Mouse (Mus musculus): ENCODE results near the gene Fam71e2. TPM values are rescaled to one million over a fixed set of nuclear protein-coding genes. Genes with fewer than 3 reads are reported as not detected.

The Fam71e2 gene
- total RNA-seq, 2 experiments from 2014 or later, result not detected

DNA sequence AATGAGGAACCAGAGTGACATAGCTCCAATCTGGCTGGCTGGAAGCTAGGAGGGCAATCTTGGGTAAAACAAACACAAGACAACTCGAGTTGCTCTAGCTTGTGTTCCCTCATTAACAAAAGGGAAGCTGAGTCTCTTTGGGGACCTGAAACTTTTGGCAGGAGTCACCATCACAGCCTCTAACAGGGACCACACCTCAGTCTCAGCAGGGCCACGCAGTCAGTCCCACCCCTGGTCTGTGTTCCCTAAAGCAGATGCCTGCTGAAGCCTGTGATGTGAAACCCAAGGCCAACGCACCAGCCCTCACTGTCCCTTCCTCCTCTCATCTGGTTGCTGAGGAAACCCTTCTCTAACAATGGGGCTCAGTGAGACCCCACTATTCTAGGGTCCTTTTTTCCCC, 11.0 kb upstream of the Fam71e2 start:
- intact Hi-C loops (cut with DNase I), result no loop called here

DNA sequence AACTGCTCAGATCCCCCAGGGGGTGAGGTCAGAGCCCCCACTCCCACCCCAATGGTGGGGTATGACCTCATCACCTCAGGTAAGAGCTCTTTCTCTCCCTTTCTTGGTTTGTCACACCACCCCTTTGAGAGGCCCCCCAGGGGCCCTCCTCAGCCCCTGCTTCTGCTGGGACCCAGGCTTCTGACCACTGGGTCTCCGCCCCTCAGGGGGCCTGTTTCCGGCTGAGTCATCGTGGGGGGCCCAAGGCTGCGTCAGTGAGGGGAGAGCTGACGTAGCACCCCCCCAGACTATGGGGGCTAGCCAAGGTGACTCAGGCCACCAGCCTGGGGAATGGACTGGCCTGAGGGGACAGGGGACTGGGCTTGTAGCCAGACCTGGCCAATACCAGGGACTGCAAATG, 8.8 kb upstream of the Fam71e2 start:
- DNase-seq, result no peak
- intact Hi-C loops (cut with DNase I), result no loop called here

More for the DNA sequence above, 11.0 kb upstream of the Fam71e2 start:
- no peak for DNase-seq

GRCm38 (mm10) chr7:4777851-4778637, 6.9 kb upstream of the Fam71e2 start:
- DNase-seq, result no peak
- intact Hi-C loops (cut with DNase I), result no loop called here

GRCm38 (mm10) chr7:4776861-4777830, 6.0 kb upstream of the Fam71e2 start:
- DNase-seq, result peak; percentile 76
- intact Hi-C loops (cut with DNase I), result no loop called here

DNA sequence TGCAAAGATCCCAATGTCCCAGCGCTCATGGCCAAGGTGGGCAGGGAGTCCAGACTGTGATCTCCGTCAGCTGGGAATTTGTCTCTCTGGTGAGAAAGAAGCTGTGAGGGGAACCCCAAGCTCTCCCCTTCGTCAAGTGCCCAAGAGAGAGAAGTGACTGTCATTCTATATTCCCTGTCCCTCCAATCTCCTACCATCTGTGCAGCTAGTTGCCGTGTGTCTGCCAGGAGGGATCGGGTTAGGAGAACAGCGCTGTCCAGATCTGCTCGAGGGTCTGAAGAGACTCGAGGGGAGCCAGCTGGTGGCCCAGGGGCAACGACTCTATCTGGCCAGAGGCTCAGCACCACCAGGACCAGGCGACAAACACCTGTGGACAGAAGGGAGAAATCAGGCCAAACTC, 5.0 kb upstream of the Fam71e2 start:
- intact Hi-C loops (cut with DNase I), result no loop called here
- no peak for DNase-seq

DNA sequence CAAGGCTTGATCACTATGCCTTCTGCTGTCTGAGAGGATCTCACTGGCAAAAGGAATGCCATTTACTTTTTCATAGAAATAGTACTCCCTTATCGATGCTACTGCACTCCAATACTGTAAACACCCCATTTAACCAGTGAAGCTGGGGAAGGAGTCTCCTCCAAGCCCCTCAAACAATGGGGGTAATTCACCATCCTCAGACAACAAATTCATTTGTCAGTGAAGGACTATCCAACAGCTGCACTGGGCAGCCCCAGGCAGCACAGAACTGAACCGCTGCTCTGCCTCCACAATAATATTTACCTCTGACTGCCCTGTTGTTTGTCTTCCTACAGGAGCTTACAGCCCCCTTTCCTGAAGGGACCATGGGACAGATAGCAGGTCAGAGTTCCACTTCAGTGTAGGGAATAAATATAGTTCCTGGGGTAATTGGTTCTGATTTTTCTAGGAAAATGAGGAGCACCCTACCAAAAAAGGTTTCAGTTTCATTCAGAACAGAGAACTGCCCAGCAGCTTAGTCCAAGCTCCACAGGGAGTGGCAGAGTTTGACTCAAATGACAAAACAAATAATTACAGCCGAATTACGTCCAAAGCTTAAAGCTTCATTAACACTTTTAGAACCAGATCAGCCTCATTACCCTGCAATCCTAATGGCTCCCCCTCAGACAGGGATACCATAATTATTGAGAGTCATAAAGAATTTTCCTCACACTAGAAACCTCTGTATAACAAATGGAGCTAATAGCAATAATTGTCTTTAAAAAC, 6.0 kb downstream of the Fam71e2 start:
- intact Hi-C loops (cut with DNase I), result no loop called here
- DNase-seq, result no peak

DNA sequence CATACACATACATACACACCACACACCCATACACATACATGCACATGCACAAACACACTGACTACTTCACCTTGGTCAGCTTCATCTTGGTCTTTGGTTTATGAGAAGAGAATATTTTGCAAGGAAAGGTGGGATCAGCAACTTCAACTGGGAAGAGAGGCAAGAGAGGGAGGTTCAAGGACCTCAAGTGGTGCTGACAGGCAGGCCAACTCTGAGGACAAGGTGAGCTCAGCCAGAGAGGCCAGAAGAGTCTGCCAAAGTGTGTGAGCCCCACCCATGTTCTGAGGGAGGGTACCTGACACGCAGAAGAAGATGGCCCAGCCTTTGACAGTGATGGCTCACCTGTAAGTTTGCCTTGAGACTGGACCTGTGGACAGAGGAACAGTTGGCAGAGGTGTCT, 11.4 kb downstream of the Fam71e2 start:
- no peak for DNase-seq
- intact Hi-C loops (cut with DNase I), result no loop called here

DNA sequence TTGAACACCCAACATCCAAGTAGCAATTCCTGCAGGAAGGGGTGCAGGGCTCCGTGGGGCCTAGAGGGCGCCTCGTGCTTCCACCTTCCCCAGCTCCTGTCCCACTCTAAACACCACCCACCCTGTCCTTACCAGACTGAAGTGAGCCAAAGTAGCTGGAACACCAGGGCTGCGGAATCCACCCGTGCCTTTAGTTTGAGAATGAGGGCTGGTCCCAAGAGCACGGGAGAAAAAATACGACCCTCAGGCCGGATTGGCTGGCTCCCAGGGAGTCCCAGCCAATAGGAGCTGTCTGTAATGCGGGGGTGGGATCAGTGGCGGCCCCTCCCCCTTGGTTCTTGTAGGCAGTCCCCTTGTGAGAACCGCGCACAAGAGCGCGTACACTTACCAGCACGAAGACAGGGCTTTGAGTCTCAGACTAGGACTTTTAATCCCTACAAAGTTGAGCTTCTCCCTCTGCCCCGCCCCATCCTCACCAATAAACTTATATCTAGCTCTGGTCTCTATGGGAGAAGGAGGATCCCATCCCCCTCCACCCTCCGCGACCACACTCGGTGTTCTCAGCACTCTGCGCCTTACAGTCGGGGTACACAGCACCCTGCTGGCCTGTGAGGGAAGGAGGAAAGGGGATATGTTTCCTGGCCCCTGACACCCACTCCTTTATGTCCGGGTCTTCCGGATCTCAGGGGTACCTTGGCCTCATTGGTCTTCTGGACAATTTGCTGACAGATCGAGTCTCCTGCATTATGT, 18.1 kb downstream of the Fam71e2 start, which contains the start of gene Cox6b2:
Cox6b2 (minus strand) TSS at position 274 of the 750 bp plus-strand sequence.
- intact Hi-C loops (cut with DNase I), result loop anchor here (5.0 kb wide), 1 partner anchor 34 kb away; the partner anchor contains the start of gene Tmem238
- peak; percentile 89 for DNase-seq

DNA sequence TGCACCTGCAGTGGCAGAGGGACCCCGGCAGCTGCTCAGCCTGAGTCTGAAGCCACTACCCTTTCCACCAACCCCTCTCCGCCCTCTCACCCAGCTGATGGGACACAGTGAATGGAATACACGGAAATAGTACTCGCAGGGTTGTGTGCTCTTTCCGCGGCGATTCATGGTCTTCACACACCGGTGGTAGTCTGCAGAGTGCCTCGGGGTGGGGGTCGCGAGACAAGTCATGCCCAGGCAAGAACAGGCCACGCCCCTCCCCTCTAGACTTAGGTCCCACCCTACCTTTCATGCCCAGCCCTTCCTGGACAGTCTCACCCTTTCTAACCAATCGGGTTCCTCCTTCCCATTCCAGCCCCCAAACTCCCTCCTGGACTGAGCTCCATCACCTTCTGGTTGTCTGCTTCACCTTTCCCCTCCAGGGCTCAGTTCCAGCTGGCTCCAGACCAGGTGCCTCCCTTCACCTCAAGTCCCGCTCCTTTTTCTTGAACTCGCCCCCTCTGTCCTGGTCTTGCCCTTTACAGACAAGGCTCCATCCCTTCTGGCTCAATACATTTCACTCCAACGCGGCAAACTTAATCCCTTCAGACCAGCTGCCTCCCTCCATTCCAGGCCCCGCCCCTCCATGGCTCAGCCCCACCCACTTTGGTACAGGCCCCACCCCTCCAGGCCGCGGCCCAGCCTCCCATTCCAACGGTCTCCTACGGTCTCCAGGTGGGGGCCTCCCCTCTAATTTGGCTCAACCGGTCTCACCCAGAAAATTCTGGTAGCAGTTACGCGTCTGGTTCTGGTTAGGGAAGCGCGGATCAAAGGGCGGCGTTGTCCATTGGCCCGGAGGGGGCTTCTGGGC, 18.9 kb downstream of the Fam71e2 start:
- peak; percentile 47 for DNase-seq
- intact Hi-C loops (cut with DNase I), result loop anchor here (5.0 kb wide), 1 partner anchor 35 kb away; the partner anchor contains the start of gene Tmem238

GRCm38 (mm10) chr7:4749169-4749568, 21.9 kb downstream of the Fam71e2 start:
- intact Hi-C loops (cut with DNase I), result no loop called here

DNA sequence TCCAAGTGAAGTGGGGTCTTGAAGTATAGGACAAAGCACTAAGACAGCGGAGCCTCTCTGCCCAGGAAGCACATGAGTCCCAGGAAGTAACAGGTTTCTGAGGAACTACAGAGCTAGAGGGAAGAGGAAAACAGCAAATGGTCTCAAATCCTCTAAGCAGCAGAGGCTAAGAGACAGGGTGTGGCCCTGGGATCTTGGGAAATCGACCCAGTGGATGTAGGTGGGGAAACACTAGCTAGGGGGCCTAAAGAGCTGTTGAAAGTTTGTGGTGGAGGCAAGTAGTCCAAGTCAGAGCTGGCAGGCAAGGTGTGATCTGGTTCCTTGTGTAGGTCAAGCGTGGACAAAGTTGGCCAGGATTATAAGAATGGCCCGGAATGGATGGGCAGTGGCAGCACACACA, 22.8 kb downstream of the Fam71e2 start:
- no peak for DNase-seq
- intact Hi-C loops (cut with DNase I), result no loop called here

More at GRCm38 (mm10) chr7:4749169-4749568, 21.9 kb downstream of the Fam71e2 start:
- DNase-seq, result no peak

DNA sequence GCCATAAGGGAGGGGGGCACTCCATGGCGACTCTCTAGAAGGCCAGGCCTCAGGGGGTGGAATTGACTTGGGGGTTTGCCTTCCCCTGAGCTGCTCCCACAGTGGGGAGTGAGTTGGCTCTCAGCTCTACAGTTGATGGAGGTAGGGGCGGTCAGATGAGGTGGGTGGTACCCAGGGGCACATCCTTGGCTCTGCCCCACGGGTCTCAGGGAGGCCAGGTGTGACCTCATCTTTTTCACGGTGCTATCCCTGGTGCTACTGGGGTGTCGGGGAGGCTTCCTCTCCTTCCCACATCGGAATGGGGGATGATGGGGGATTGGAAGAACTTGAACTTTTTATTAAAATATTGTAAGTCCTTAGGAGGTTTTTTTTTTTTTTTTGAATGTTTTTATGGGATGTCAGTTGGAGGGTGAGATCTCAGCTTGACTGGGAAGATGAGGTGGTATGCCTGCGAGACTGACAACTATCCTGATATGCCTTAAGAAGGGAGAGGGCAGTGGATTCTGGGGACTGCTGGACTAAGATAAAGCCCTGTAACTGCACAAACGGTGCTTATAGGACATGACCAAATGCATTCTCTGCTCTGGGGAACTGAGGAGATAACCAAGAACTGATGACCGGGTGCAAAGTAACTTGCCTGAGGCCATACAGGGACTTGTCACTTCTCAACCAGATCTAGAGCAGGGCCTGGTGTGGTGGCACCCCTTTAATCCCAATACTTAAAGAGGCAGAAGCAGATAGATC, 23.8 kb downstream of the Fam71e2 start:
- intact Hi-C loops (cut with DNase I), result no loop called here
- no peak for DNase-seq

GRCm38 (mm10) chr7:4746326-4746980, 24.6 kb downstream of the Fam71e2 start:
- no peak for DNase-seq
- intact Hi-C loops (cut with DNase I), result no loop called here

DNA sequence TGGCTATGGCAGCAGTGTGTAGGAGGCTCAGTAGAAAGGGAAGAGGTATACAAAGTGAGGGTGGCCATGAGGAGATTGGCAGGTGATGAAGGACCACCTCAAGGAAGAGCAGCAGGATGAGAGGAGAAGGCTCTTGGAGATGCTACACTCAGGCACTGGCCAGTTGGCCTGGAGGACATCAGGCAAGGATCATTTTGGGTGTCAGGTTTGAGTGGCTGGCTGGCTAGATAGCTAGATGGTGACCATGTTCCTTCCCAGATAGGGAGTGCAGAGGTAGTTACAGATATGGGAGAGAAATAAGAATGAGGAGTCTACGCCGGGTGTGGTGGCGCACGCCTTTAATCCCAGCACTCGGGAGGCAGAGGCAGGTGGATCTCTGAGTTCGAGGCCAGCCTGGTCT, 26.2 kb downstream of the Fam71e2 start:
- intact Hi-C loops (cut with DNase I), result no loop called here
- DNase-seq, result no peak

DNA sequence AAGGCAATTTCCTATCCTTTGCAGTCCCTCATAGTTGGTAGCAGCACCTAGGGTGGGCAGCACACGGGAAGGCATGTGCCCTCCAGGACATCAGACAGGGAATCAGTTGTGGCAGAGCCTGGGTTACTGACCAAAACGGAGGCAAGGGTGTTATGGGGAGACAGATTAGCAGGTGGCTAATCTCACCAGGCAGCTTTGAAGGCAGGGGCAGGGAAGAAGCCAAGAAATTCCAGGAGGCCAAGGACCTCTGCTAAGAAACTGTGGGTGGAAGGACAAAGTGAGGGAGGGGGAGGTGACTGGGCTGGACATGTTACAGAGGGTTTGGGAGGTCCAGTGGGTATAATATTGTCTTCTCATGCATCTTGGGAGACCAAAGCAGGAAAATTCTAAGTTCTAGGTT, 27.7 kb downstream of the Fam71e2 start:
- no peak for DNase-seq
- intact Hi-C loops (cut with DNase I), result no loop called here

DNA sequence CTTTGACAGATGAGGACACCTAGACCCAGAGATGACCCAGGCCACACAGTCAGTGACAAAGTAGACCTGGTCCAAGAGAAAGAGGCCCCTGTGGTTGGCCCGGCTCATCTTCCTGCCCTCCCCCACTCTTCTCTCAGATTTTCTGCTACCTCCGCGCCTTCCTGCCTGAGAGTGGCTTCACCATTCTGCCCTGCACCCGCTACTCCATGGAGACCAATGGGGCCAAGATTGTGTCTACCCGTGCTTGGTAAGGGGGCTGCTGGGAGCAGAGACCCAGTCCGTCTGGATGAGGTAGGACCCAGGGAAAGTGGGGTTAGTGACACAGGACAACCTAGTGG, 28.7 kb downstream of the Fam71e2 start:
- no peak for DNase-seq
- intact Hi-C loops (cut with DNase I), result no loop called here

DNA sequence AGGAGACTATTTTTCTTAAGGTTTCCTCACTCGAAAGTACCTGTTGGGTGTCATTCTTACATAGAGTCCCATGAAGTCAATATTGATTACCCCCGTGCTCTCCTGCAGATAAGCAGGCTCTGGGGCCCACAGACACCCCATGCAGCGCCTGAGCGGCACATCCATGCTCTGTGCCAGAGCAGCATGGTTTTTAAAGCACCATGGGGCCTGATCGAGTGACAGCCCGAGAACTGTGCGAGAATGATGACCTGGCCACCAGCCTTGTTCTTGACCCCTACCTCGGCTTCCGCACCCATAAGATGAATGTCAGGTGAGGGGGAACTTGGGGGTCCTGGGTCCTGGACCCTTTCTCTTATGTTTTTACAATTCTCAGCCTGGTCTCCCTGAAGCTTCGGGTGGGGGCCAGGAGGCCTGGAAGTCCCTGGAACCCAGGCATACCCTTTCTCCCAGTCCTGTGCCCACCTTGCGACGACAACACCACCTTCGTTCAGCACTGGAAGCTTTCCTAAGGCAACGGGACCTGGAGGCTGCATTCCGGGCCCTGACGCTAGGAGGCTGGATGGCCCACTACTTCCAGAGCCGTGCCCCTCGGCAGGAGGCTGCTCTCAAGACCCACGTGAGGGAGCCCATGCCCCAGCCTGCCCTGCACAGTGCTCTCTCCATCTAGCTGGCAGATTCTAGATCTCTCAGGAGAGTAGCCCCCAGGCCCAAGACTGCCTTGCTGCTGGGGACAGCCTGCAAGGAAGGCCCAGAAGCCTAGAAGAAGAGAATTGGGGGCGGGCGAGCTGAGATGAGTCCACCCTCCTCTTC, 29.2 kb downstream of the Fam71e2 start:
- intact Hi-C loops (cut with DNase I), result no loop called here
- no peak for DNase-seq
